Mouse (Mus musculus) liver, postnatal 0 days (tissue): ENCODE data around the gene Mrgprf. TPM values are rescaled to one million over a fixed set of nuclear protein-coding genes. Genes with fewer than 3 reads are reported as not detected.

Experiments
- ATAC-seq: fragments of 200-750 bp; cut with Nextera tagmentation; 2 replicates; pipeline ENCODE4 v1.8.0; 2017; ENCODE audit warnings: mild to moderate bottlenecking, moderate library complexity
- DNase-seq: peaks from one replicate; pipeline ENCODE4 v3.0.0-alpha.2; 2016
- H3K27ac ChIP-seq: fragments of 300-500 bp; sonication (generic); 2 replicates; pipeline ENCODE4 v1.5.1; 2014; ENCODE audit warnings: antibody characterized with exemption, moderate library complexity, mild to moderate bottlenecking, low read depth
- H3K27me3 ChIP-seq: fragments of 300-500 bp; sonication (generic); 2 replicates; pipeline ENCODE4 v1.6.1; 2014; ENCODE audit warnings: low read length, control low read depth, mixed read lengths; ENCODE audit not compliant: insufficient read depth
- H3K36me3 ChIP-seq: fragments of 300-500 bp; sonication (generic); replicated peaks from 2 replicates; pipeline ENCODE4 v1.6.1; 2014; ENCODE audit warnings: mild to moderate bottlenecking, control low read depth, low read length, moderate library complexity, mixed read lengths; ENCODE audit not compliant: insufficient read depth
- H3K4me1 ChIP-seq: fragments of 300-500 bp; sonication (generic); 2 replicates; pipeline ENCODE4 v1.6.1; 2014; ENCODE audit warnings: antibody characterized with exemption, mild to moderate bottlenecking, control low read depth; ENCODE audit not compliant: insufficient read depth
- H3K4me2 ChIP-seq: fragments of 300-500 bp; sonication (generic); 2 replicates; pipeline ENCODE4 v1.6.1; 2014; ENCODE audit warnings: low read depth, mild to moderate bottlenecking, low read length, moderate library complexity, mixed read lengths
- H3K4me3 ChIP-seq: fragments of 300-500 bp; sonication (generic); 2 replicates; pipeline ENCODE4 v1.5.1; 2014; ENCODE audit warnings: low read depth, low read length
- H3K9ac ChIP-seq: fragments of 300-500 bp; sonication (generic); replicated peaks from 2 replicates; pipeline ENCODE4 v1.6.1; 2014; ENCODE audit warnings: mild to moderate bottlenecking, moderate library complexity
- H3K9me3 ChIP-seq: fragments of 300-500 bp; sonication (generic); 2 replicates; pipeline ENCODE4 v1.6.1; 2016; ENCODE audit warnings: mild to moderate bottlenecking, control low read depth, low read length, mixed read lengths
- CTCF ChIP-seq: sonication (generic); IDR thresholded peaks from 2 replicates; pipeline ENCODE4 v1.5.1; 2016; ENCODE audit warnings: antibody characterized with exemption, low read depth
- EP300 ChIP-seq: IDR thresholded peaks from 2 replicates; pipeline ENCODE4 v1.6.1; 2016; ENCODE audit warnings: antibody characterized with exemption, low read depth, mild to moderate bottlenecking
- WGBS: fragments of 180-500 bp; shearing (Covaris S2); extraction: QIAGEN DNeasy Blood & Tissue Kit; methylation state at CpG from one replicate; pipeline ENCODE4 v1.1.7; 2014; ENCODE audit not compliant: insufficient replicate concordance; 5-methylcytosine and 5-hydroxymethylcytosine counted together
- polyA plus RNA-seq: library from polyadenylated mRNA; unstranded; fragments of >200 nt; fragmentation: Nextera tagmentation; extraction: Ambion mirVana; gene quantifications from 2 replicates; pipeline ENCODE4 v1.2.1, GENCODE M21; 2015

Gene Mrgprf
- polyA plus RNA-seq, 1 experiment from 2014 or later = 0.16 TPM

- Histone ChIP-seq H3K36me3 (no peaks in the 10 kb centered on the region), H3K27ac (no peak overlapping the region), H3K27me3 (no peaks in the 10 kb centered on the region), H3K4me1 (peaks cover 4% of the 10 kb centered on the region; the same call in 1 of the 2 replicates), H3K4me2 (no peak overlapping the region), H3K9ac (no peak overlapping the region), H3K4me3 (no peak overlapping the region), H3K9me3 (no peaks in the 10 kb centered on the region)
- no peak for ATAC-seq
- TF ChIP-seq CTCF (no peak), EP300 (no peak)
- no peak for DNase-seq
- 73% methylated on average over 2 of the region's 2 CpGs for WGBS
Measured at GRCm38 (mm10) chr7:145304153-145304552, 3.5 kb downstream of the Mrgprf start.

GRCm38 (mm10) chr7:145307636-145308035 is 7.0 kb downstream of the Mrgprf start:
- Histone ChIP-seq H3K36me3 (no peaks in the 10 kb centered on the region), H3K4me3 (no peak overlapping the region), H3K4me2 (no peak overlapping the region), H3K27ac (no peak overlapping the region), H3K9ac (no peak overlapping the region), H3K9me3 (no peaks in the 10 kb centered on the region), H3K4me1 (peaks cover under 1% of the 10 kb centered on the region; the same call in 1 of the 2 replicates), H3K27me3 (no peaks in the 10 kb centered on the region)
- TF ChIP-seq EP300 = no peak
- no peak for TF ChIP-seq CTCF
- ATAC-seq (no peak), DNase-seq (no peak)
- WGBS = 83% methylated on average over 10 of the region's 10 CpGs

DNA sequence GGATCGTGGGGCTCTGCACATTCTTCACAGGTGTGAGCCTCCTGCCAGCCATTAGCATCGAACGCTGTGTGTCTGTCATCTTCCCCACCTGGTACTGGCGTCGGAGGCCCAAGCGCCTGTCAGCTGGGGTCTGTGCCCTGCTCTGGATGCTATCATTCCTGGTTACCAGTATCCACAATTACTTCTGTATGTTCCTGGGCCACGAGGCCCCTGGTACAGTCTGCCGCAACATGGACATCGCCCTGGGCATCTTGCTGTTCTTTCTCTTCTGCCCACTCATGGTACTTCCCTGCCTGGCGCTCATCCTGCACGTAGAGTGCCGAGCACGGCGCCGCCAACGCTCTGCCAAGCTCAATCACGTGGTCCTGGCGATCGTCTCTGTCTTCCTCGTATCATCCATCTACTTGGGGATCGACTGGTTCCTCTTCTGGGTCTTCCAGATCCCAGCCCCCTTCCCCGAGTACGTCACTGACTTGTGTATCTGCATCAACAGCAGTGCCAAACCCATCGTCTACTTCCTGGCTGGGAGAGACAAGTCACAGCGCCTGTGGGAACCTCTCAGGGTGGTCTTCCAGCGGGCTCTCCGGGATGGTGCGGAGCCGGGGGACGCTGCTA is 7.5 kb downstream of the Mrgprf start:
- H3K4me1 ChIP-seq = no peaks in the 10 kb centered on the region
- no peaks in the 10 kb centered on the region for H3K9me3 ChIP-seq
- ATAC-seq (no peak), DNase-seq (no peak)
- no peak overlapping the region for H3K27ac ChIP-seq
- WGBS = 64% methylated on average over 30 of the region's 30 CpGs
- H3K9ac ChIP-seq = no peak overlapping the region
- no peaks in the 10 kb centered on the region for H3K27me3 ChIP-seq
- TF ChIP-seq EP300 (no peak), CTCF (no peak)
- H3K4me2 ChIP-seq = no peak overlapping the region
- no peaks in the 10 kb centered on the region for H3K36me3 ChIP-seq
- no peak overlapping the region for H3K4me3 ChIP-seq

DNA sequence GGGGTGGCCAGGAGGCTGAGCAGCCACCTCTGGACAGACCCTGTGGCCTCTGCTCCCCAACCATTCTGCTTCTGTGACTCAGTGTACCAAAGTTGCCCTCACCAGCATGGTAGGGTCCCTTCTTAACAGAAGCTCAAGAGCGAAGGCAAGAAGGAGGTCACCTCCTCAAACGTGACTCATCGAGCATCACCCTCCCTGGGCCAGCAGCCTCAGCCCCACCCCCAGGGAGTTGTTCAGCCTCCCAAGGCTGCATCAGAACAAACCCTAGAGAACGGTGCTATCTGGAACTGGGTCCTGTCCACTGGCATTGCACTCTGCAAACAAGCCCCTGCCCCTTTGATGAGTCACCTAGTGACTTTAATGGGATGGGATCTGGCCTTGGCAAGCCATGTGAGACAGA is 8.2 kb downstream of the Mrgprf start:
- no peaks in the 10 kb centered on the region for H3K27me3 ChIP-seq
- H3K4me2 ChIP-seq = no peak overlapping the region
- no peaks in the 10 kb centered on the region for H3K4me1 ChIP-seq
- WGBS = 63% methylated on average over 4 of the region's 4 CpGs
- DNase-seq (no peak), ATAC-seq (no peak)
- H3K9me3 ChIP-seq = no peaks in the 10 kb centered on the region
- H3K9ac ChIP-seq = no peak overlapping the region
- no peak overlapping the region for H3K4me3 ChIP-seq
- TF ChIP-seq EP300 (no peak), CTCF (no peak)
- H3K27ac ChIP-seq = no peak overlapping the region
- H3K36me3 ChIP-seq = no peaks in the 10 kb centered on the region

- no peaks in the 10 kb centered on the region for H3K36me3 ChIP-seq
- no peaks in the 10 kb centered on the region for H3K9me3 ChIP-seq
- H3K4me1 ChIP-seq = no peaks in the 10 kb centered on the region
- TF ChIP-seq CTCF = no peak
- TF ChIP-seq EP300 = no peak
- no peak for DNase-seq
- no peak overlapping the region for H3K27ac ChIP-seq
- H3K4me2 ChIP-seq = no peak overlapping the region
- H3K4me3 ChIP-seq = no peak overlapping the region
- ATAC-seq = no peak
- H3K27me3 ChIP-seq = no peaks in the 10 kb centered on the region
- no peak overlapping the region for H3K9ac ChIP-seq
- WGBS = 52% methylated on average over 1 of the region's 1 CpGs
Measured at GRCm38 (mm10) chr7:145309877-145310276, 9.2 kb downstream of the Mrgprf start.

DNA sequence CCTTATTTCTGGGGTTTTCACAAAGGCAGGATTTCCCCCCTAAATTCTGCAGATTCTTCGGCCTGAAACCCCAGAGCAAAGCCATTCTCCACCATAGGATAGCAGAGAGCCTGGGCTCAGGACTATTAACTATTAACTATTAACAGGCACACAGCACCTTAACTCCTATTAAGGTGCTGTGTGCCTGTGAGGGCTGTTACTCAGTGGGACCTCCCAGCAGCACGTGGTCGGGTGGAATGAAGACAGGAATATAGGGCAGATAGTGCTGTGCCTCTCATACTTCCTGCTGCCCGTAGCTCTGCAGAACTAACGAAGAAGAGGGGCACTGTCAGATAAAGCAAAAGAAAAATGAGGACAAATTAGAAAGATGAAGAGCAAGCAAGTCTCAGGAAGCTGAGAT is 9.9 kb downstream of the Mrgprf start:
- H3K4me3 ChIP-seq = no peak overlapping the region
- H3K9me3 ChIP-seq = no peaks in the 10 kb centered on the region
- no peak for TF ChIP-seq EP300
- no peak for TF ChIP-seq CTCF
- no peak for ATAC-seq
- no peaks in the 10 kb centered on the region for H3K27me3 ChIP-seq
- H3K4me1 ChIP-seq = no peaks in the 10 kb centered on the region
- no peak overlapping the region for H3K9ac ChIP-seq
- 36% methylated on average over 5 of the region's 5 CpGs for WGBS
- H3K36me3 ChIP-seq = no peaks in the 10 kb centered on the region
- no peak overlapping the region for H3K27ac ChIP-seq
- H3K4me2 ChIP-seq = no peak overlapping the region
- DNase-seq = no peak
